Mouse (Mus musculus) thymus, adult 2 months (tissue): Measurements from ENCODE around the gene Slc35f1. TPM values are rescaled to one million over a fixed set of nuclear protein-coding genes. Genes with fewer than 3 reads are reported as not detected.

ENCODE experiments used
- DNase-seq: peaks from one replicate; pipeline ENCODE4 v3.0.0; 2021
- H3K27ac ChIP-seq: fragments of 200-500 bp; 2 replicates; pipeline ENCODE4 v1.5.1; 2012; ENCODE audit warnings: low read length, control low read depth; ENCODE audit not compliant: control insufficient read depth, insufficient read depth
- H3K27me3 ChIP-seq: fragments of 200-500 bp; 2 replicates; pipeline ENCODE4 v1.6.1; 2012; ENCODE audit warnings: mild to moderate bottlenecking, low read length, moderate library complexity, mixed read lengths; ENCODE audit not compliant: control insufficient read depth, insufficient read depth
- H3K36me3 ChIP-seq: fragments of 200-500 bp; 2 replicates; pipeline ENCODE4 v1.6.1; 2012; ENCODE audit warnings: mild to moderate bottlenecking, low read length, moderate library complexity; ENCODE audit not compliant: control insufficient read depth, insufficient read depth
- H3K4me1 ChIP-seq: fragments of 200-500 bp; replicated peaks from 2 replicates; pipeline ENCODE4 v1.6.1; 2012; ENCODE audit warnings: low read length; ENCODE audit not compliant: control insufficient read depth, insufficient read depth
- H3K4me3 ChIP-seq: fragments of 200-500 bp; 2 replicates; pipeline ENCODE4 v1.5.1; 2012; ENCODE audit warnings: mild to moderate bottlenecking, low read length, control low read depth, moderate library complexity; ENCODE audit not compliant: control insufficient read depth, insufficient read depth
- CTCF ChIP-seq: fragments of 200-500 bp; IDR thresholded peaks from 2 replicates; pipeline ENCODE4 v1.5.1; 2012; ENCODE audit warnings: mild to moderate bottlenecking, control low read depth, low read length, moderate library complexity, borderline replicate concordance; ENCODE audit not compliant: control insufficient read depth, poor library complexity, insufficient read depth; ENCODE audit errors: extremely low read depth
- POLR2A ChIP-seq: fragments of 200-500 bp; IDR thresholded peaks from 2 replicates; pipeline ENCODE4 v1.6.1; 2012; ENCODE audit warnings: mild to moderate bottlenecking, low read length, control low read depth, moderate library complexity; ENCODE audit not compliant: control insufficient read depth, poor library complexity, insufficient read depth; ENCODE audit errors: extremely low read depth
- WGBS: fragments of 180-500 bp; shearing (Covaris S2); methylation state at CpG from one replicate; pipeline ENCODE4 v1.1.7; 2018; 5-methylcytosine and 5-hydroxymethylcytosine counted together
- polyA plus RNA-seq: library from polyadenylated mRNA; depleted of rRNA; stranded (reverse); fragments of >200 nt; gene quantifications from 2 replicates; pipeline ENCODE4 v1.2.3, GENCODE M21; 2012

The Slc35f1 gene
- polyA plus RNA-seq, 1 experiment: 0.22 TPM

DNA sequence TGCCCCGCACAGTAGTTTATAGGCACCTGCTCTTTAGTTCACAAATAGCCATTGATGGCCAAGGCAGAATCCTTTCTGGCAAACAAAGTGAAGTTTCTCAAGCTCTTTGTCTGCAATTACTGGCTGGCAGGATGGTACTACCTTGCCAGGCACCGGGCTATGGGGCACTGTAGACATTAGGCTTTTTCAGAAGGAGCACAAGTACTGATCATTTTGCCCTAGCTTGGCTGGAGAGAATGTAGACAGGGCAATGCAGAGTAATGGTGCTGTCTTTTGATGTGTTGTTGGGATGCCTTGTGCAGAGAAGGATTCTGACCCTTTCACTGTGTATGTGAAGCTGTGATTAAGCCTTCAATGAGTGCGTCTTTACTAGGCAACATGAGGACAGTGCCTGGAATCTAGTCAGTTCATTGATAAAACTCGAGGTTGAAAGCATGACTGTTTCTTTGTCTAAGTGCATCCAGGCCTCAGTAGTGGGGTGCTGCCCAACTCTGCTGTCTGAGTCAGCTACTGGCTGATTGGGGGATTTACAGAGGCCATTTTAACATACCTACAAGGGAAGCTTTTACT lies 57.8 kb downstream of the Slc35f1 start:
- Histone ChIP-seq H3K27me3 (no peaks in the 10 kb centered on the region), H3K4me1 (no peaks in the 10 kb centered on the region), H3K4me3 (no peak overlapping the region), H3K36me3 (no peaks in the 10 kb centered on the region), H3K27ac (no peak overlapping the region)
- no peak for DNase-seq
- no peak for TF ChIP-seq CTCF
- no peak for TF ChIP-seq POLR2A
- 86% methylated on average over 4 of the region's 4 CpGs for whole genome bisulfite sequencing

DNA sequence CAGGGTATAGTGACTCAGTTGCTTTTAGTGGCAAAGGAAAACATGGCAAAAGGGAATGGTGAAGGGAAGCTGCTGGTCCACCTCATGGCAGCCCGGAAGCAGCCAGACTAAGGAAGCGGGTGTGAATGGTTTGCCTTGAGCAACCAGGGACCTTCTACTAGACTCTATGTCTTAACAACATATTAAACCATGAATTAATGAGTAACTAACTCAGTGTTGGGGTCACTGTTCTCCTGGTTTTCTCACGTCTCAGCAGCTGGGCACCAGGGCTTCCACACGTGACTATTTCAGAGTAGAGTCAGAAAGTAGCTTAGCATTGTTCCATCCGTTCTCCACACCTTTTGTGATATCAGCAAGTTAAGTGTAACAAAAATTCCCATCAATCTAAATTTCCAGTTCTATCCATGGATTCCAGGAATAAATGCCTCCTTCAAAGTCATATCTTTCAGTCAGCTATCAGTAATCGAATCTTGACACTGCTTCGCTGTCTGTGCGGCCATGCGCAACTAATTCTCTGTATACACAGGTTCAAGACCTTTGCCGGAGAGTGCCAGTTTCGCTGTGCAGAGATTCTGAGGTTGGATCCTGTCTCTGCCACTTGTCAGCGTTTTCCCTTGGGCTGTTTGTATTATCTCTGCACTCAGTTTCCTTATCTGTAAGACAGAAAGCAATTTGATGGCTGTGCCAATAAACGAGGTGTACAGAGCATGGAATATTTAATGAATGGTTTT lies 65.8 kb downstream of the Slc35f1 start:
- TF ChIP-seq CTCF: no peak
- TF ChIP-seq POLR2A: no peak
- Histone ChIP-seq H3K4me1 (no peaks in the 10 kb centered on the region), H3K27ac (no peak overlapping the region), H3K4me3 (no peak overlapping the region), H3K36me3 (no peaks in the 10 kb centered on the region), H3K27me3 (no peaks in the 10 kb centered on the region)
- 87% methylated on average over 13 of the region's 13 CpGs for WGBS
- DNase-seq: no peak

- H3K27me3 ChIP-seq: no peaks in the 10 kb centered on the region
- DNase-seq: no peak
- H3K36me3 ChIP-seq: no peaks in the 10 kb centered on the region
- H3K4me3 ChIP-seq: no peak overlapping the region
- whole genome bisulfite sequencing: 85% methylated on average over 4 of the region's 4 CpGs
- no peak for TF ChIP-seq CTCF
- no peak overlapping the region for H3K27ac ChIP-seq
- no peaks in the 10 kb centered on the region for H3K4me1 ChIP-seq
These were observed 67.3 kb downstream of the Slc35f1 start for GRCm38 (mm10) chr10:52757496-52758260.

DNA sequence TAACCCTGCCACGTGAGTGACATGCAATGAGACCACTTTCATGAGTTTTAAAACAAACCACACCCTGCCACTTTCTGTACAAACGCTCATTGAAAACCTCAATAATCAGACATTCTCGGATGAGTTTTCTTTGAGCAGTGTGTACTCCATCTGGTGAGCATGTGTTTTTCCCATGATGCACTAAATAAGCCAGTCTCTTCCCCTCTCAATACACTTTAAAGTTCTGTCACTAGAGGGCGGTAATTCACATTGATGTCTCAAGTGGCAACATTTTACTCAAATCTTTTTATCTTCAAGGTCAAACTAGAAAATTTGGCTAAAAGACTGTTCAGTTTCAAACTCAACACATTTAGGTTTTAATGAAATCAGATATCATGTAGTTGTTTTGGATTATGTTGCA lies 68.3 kb downstream of the Slc35f1 start:
- Histone ChIP-seq H3K27ac (no peak overlapping the region), H3K27me3 (no peaks in the 10 kb centered on the region), H3K4me1 (no peaks in the 10 kb centered on the region), H3K36me3 (no peaks in the 10 kb centered on the region), H3K4me3 (no peak overlapping the region)
- 35% methylated on average over 4 of the region's 4 CpGs for WGBS
- DNase-seq: no peak
- TF ChIP-seq CTCF (no peak), POLR2A (no peak)

- Histone ChIP-seq H3K27me3 (no peaks in the 10 kb centered on the region), H3K4me3 (no peak overlapping the region), H3K27ac (no peak overlapping the region), H3K36me3 (no peaks in the 10 kb centered on the region), H3K4me1 (no peaks in the 10 kb centered on the region)
- DNase-seq: no peak
- no peak for TF ChIP-seq POLR2A
- no peak for TF ChIP-seq CTCF
- 85% methylated on average over 1 of the region's 1 CpGs for WGBS
These were observed 70.2 kb downstream of the Slc35f1 start for GRCm38 (mm10) chr10:52760527-52760926.

DNA sequence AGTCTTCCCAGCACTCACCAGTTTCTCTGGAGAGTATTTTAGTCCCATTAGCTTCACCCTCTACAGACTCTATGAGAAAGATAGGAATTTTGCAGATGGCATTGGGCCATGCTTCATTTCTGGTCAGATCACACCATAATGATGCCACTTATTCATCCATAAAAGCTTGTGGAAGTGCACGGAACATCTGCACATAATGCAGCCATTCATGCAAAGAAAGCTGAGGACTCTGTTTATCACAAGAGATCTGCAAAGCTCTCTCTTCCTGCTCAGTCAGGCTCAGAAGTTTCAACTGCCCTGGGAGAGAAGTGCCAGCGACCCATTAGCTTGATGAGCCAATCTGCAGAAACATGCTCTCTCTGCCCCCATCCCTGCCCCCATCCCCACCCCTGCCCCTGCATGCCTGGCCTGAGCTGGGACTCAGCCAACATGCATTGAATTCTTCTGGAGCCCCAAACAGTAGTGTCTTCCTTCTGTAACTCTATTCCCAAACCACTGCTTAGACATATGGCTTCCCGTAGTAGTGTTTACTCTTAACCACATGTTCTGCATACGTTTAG lies 89.7 kb downstream of the Slc35f1 start:
- Histone ChIP-seq H3K36me3 (no peaks in the 10 kb centered on the region), H3K27ac (no peak overlapping the region), H3K4me3 (no peak overlapping the region), H3K4me1 (no peaks in the 10 kb centered on the region), H3K27me3 (no peaks in the 10 kb centered on the region)
- WGBS: 73% methylated on average over 4 of the region's 4 CpGs
- no peak for DNase-seq
- no peak for TF ChIP-seq POLR2A
- no peak for TF ChIP-seq CTCF
